Mouse (Mus musculus) gonadal fat pad, adult 2 months (tissue): ENCODE measurements around the gene Abhd6. TPM values are rescaled to one million over a fixed set of nuclear protein-coding genes. Genes with fewer than 3 reads are reported as not detected.
"Not testable (repeated sequence)": the region's sequence is repeated elsewhere in the genome, so short reads cannot be mapped to it uniquely, and the experiment has no call there.

Experiments used
- DNase-seq: peaks from one replicate; pipeline ENCODE4 v3.0.0-alpha.2; 2012; ENCODE audit warnings: low read depth
- polyA plus RNA-seq: library from polyadenylated mRNA; depleted of rRNA; stranded (reverse); fragments of >200 nt; gene quantifications from 2 replicates; pipeline ENCODE4 v1.2.3, GENCODE M21; 2012

Abhd6 gene
- polyA plus RNA-seq, 1 experiment = 15.3 TPM

GRCm38 (mm10) chr14:7999030-7999429 is 3.7 kb upstream of the Abhd6 start:
- DNase-seq = peak; percentile 84

GRCm38 (mm10) chr14:7999435-7999834 is 3.3 kb upstream of the Abhd6 start:
- peak; percentile 96 for DNase-seq

- DNase-seq = no peak
Observed at GRCm38 (mm10) chr14:8000247-8000646, 2.5 kb upstream of the Abhd6 start.

- DNase-seq = no peak
Observed at GRCm38 (mm10) chr14:8000831-8001685, 1.6 kb upstream of the Abhd6 start.

GRCm38 (mm10) chr14:8003093-8003670 is 480 bp downstream of the Abhd6 start:
- DNase-seq = no peak

- DNase-seq = no peak
Observed at GRCm38 (mm10) chr14:8003727-8004670, 1.3 kb downstream of the Abhd6 start.

- not testable (repeated sequence) for DNase-seq
Observed at GRCm38 (mm10) chr14:8006061-8006460, 3.4 kb downstream of the Abhd6 start.

- DNase-seq = no peak
Observed at GRCm38 (mm10) chr14:8007084-8007483, 4.4 kb downstream of the Abhd6 start.

- no peak for DNase-seq
Observed at GRCm38 (mm10) chr14:8007486-8007885, 4.8 kb downstream of the Abhd6 start.

GRCm38 (mm10) chr14:8007923-8008322 is 5.2 kb downstream of the Abhd6 start:
- no peak for DNase-seq

GRCm38 (mm10) chr14:8011297-8011696 is 8.6 kb downstream of the Abhd6 start:
- DNase-seq = no peak

- no peak for DNase-seq
Observed at GRCm38 (mm10) chr14:8011938-8012337, 9.2 kb downstream of the Abhd6 start.

GRCm38 (mm10) chr14:8015756-8016155 is 13.1 kb downstream of the Abhd6 start:
- no peak for DNase-seq

GRCm38 (mm10) chr14:8016276-8016675 is 13.6 kb downstream of the Abhd6 start:
- DNase-seq = no peak

GRCm38 (mm10) chr14:8016951-8017350 is 14.2 kb downstream of the Abhd6 start:
- DNase-seq = no peak

- no peak for DNase-seq
Observed at GRCm38 (mm10) chr14:8020011-8020410, 17.3 kb downstream of the Abhd6 start.

GRCm38 (mm10) chr14:8020546-8020945 is 17.8 kb downstream of the Abhd6 start:
- DNase-seq = no peak

GRCm38 (mm10) chr14:8024469-8024868 is 21.8 kb downstream of the Abhd6 start:
- no peak for DNase-seq

- no peak for DNase-seq
Observed at GRCm38 (mm10) chr14:8024936-8025335, 22.2 kb downstream of the Abhd6 start.

- no peak for DNase-seq
Observed at GRCm38 (mm10) chr14:8026769-8027531, 24.2 kb downstream of the Abhd6 start.

- no peak for DNase-seq
Observed at GRCm38 (mm10) chr14:8028086-8028485, 25.4 kb downstream of the Abhd6 start.
